Mouse (Mus musculus) T-helper 2 cell (primary cell): ENCODE data around the gene P4ha1.
"Not testable (repeated sequence)": the region's sequence is repeated elsewhere in the genome, so short reads cannot be mapped to it uniquely, and the experiment has no call there.

ENCODE experiments used
- in situ Hi-C: fragments of 300-600 bp; cut with MboI, MseI; formaldehyde crosslinking; loops from one replicate; pipeline ENCODE4 v1.15.1; 2025; ENCODE audit warnings: high pct_unique_total_duplicates

P4ha1 gene

GRCm38 (mm10) chr10:59365804-59366589 is 42.9 kb downstream of the P4ha1 start:
- in situ Hi-C loops = loop anchor here (25.0 kb wide), 1 partner anchor 854 kb away; no protein-coding TSS in a partner anchor

- in situ Hi-C loops = loop anchor here (25.0 kb wide), 1 partner anchor 854 kb away; no protein-coding TSS in a partner anchor
Observed at GRCm38 (mm10) chr10:59366746-59367145, 43.6 kb downstream of the P4ha1 start.

- in situ Hi-C loops = loop anchor here (25.0 kb wide), 1 partner anchor 855 kb away; no protein-coding TSS in a partner anchor
Observed at GRCm38 (mm10) chr10:59367206-59367605, 44.1 kb downstream of the P4ha1 start.

DNA sequence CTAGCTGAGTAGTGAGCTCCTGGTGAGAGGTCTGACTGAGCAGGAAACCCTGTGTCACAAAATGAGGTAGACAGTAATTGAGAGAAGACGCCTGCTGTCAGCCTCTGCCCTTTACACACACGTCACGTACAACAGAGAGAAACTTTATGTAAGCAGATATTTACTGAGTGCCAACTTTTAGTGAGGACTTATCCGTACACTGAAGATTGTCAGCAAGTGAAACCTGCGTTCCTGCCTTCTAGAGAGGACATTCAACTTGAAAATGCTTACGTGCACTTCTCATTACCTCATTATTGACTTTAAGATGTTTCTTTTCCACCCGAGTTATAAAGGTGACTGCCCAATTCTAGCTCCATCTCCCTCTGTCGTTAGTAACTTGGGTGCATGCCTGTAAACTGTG is 45.6 kb downstream of the P4ha1 start:
- in situ Hi-C loops = loop anchor here (25.0 kb wide), 1 partner anchor 856 kb away; no protein-coding TSS in a partner anchor

DNA sequence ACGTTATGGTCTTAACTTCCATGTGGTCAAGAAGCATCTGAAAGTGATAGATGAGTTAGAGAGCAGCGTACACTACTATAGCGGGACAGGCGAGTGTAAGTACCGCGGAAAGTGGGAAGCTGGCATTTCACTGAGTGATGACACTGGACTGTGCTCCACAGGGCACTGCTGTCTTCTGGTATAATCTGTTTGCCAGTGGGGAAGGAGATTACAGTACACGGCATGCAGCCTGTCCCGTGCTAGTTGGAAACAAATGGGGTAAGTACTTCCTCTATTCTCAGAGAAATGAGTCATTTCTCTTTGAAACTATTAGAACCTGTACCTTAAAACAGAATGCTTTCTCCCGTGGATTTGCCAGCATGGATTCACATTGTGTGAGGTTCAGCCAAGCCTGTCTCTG is 46.3 kb downstream of the P4ha1 start:
- in situ Hi-C loops = loop anchor here (25.0 kb wide), 1 partner anchor 857 kb away; no protein-coding TSS in a partner anchor

DNA sequence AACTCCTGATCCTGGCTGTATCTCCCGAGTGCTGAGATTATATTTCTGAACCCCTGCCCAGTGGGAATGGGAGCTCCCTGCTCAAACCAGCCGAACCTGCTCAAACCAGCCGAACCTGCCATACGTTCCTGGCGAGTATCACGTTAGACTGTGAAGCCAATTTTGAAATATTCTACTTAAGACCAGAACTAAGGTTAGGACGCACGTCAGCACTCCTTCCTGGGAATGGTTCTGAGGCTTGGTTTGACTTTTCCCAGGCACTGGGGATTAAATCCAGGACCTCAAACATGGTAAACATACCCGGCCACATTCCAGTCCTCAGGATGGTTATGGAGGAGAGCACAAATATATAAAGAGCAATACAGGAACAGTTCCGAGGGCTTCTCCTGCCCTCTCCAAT is 54.8 kb downstream of the P4ha1 start:
- in situ Hi-C loops = loop anchor here (10.0 kb wide), 1 partner anchor 487 kb away; no protein-coding TSS in a partner anchor

DNA sequence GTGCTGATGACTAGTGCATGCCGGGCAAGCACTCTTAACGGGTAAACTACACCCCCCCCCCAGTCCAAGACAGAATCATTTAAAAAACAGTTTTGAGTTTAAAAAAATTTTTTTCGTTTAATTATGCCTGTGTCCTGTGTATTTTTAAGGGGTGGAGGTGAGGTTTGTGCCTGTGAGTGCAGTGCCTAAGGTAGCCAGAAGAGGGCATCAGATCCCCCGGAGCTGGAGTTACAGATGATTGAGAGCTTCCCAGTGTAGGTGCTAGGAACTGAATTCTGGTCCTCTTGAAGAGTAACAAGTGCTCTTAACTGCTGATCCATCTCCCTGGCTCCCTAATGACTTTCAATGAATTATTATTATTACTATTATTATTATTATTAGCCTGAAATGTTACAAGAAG is 55.6 kb downstream of the P4ha1 start:
- in situ Hi-C loops = loop anchor here (10.0 kb wide), 1 partner anchor 486 kb away; no protein-coding TSS in a partner anchor

DNA sequence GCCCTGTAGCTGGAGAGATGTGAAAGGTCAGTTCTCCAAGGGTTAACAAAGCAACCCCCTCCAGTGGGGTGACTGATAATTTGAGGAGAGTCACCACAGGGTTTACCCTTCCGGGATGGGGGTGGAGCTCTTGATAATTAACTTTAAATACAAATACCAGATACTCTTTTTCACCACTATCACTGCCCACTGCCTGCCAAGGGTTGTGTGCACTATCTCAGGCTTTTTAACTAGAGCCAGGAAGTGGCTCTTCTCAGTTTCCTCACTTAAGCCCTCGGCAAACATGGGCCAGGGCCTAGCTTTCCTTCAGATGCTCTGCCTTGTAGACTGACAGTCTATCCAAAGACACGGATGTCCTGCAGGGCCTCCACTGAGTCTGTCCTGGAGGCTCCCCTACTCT is 56.8 kb downstream of the P4ha1 start:
- in situ Hi-C loops = loop anchor here (10.0 kb wide), 1 partner anchor 485 kb away; no protein-coding TSS in a partner anchor

GRCm38 (mm10) chr10:59380411-59380821 is 57.3 kb downstream of the P4ha1 start:
- in situ Hi-C loops = no loop called here

DNA sequence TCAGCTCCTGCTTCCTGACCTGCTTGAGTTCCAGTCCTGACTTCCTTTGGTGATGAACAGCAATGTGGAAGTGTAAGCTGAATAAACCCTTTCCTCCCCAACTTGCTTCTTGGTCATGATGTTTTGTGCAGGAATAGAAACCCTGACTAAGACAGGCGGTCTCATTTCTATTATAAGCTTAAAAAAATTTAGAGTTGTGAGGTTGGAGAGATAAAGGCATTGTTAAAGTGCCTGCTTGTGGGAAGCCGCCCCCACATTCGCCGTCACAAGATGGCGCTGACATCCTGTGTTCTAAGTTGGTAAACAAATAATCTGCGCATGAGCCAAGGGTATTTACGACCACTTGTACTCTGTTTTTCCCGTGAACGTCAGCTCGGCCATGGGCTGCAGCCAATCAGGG is 58.5 kb downstream of the P4ha1 start:
- in situ Hi-C loops = not testable (repeated sequence)

GRCm38 (mm10) chr10:59386951-59387350 is 63.9 kb downstream of the P4ha1 start:
- in situ Hi-C loops = no loop called here

DNA sequence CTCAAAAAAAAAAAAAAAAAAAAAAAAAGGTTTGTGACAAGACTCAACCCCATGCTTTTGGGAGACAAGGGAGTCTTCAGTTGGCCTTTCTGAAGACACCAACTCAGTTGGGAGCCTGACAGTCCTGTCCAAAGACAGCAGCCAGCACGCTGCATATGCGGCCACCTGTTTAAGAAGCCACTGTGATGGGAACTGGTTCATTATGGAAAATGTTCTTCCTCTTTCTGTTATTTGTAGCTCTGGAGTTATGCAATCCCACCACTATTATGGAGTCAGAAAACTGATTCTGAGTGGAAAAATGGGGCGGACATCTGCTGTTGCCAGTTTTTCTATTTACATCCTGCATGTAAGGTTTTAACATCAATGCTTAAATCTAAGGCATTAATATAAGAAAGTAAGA is 66.6 kb downstream of the P4ha1 start:
- in situ Hi-C loops = loop anchor here (10.0 kb wide), 1 partner anchor 645 kb away; no protein-coding TSS in a partner anchor

- in situ Hi-C loops = loop anchor here (10.0 kb wide), 1 partner anchor 643 kb away; no protein-coding TSS in a partner anchor
Observed at GRCm38 (mm10) chr10:59391907-59392306, 68.8 kb downstream of the P4ha1 start.

DNA sequence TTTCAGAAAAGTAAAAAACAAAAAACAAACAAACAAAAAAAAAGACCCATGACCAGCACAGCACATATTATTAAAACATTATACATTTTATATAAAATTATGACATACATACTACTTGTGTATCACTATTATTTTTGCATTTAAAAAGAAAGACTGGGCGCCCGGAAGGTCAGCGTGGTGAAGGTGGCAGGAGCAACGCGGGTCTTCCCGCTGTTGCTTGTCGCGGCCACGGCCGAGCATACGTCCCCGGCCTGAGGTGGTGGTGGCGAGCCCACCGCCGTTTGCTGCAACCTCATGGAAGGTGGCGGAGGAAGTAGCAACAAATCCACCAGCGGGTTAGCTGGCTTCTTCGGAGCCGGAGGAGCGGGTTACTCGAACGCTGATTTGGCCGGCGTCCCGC is 72.4 kb downstream of the P4ha1 start, which contains the start of gene Gm10273:
Gene Gm10273 (plus strand): TSS at position 172 of the 400 bp plus-strand sequence.
- in situ Hi-C loops = loop anchor here (10.0 kb wide), 1 partner anchor 639 kb away; no protein-coding TSS in a partner anchor

DNA sequence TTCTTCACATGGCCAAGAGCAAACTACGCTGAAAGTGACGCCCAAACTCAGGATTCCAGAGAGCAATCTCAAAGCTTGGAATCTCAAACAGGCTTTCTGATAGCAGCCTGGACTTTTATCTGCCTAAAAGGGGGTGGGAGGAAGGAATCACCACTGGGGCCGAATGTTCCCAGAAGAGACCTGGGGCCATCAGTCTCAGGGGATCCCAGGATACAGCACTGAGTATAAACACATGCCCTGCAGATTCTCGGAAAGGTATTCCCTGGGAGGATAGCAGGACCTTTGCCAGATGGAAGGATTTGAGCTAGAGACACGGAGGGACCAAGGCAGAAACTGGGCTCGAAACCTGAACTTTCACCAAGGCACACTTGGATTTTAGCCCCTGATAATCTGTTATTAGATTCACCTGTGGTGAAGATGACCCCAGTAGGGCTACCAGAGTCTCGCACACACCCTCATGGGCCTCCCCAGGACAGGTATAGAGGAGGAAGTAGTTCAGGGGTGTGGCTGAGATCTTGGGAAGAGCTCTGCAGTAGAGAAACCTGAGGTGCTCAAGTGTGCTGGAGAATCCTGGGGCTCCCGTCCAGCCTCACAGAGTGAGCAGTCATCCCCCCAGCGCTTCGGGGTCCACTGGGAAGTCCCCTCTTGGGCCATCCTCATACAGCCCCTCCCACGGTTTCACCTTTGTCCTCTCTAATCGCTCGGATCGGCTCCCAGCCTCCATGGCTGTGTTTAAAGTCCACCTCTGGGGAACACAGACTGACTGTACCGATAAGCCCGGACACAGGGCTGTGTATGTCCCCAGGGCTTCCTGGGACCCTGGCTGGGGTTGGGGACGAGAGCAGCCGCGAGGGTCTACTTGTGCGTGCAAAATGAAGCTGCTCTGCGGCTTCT is 80.0 kb downstream of the P4ha1 start, which contains the start of gene Pla2g12b:
Gene Pla2g12b (plus strand): TSS at position 762 of the 894 bp plus-strand sequence.
- in situ Hi-C loops = no loop called here

DNA sequence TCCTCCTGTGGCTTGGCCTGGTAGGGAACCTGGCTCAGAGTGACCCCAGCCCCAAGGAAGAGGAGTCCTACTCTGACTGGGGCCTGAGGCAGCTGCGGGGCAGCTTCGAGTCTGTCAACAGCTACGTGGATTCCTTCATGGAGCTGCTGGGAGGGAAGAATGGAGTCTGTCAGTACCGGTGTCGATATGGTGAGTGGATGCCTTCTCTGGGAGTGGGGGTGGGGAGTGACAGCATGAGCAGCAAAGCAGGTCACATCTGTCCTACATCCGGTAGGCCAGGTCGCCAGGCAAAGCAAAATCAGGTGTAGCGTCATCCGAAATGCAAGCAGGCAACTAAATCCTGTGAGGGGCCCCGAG is 80.7 kb downstream of the P4ha1 start:
- in situ Hi-C loops = no loop called here

- in situ Hi-C loops = no loop called here
Observed at GRCm38 (mm10) chr10:59408499-59408898, 85.4 kb downstream of the P4ha1 start.

DNA sequence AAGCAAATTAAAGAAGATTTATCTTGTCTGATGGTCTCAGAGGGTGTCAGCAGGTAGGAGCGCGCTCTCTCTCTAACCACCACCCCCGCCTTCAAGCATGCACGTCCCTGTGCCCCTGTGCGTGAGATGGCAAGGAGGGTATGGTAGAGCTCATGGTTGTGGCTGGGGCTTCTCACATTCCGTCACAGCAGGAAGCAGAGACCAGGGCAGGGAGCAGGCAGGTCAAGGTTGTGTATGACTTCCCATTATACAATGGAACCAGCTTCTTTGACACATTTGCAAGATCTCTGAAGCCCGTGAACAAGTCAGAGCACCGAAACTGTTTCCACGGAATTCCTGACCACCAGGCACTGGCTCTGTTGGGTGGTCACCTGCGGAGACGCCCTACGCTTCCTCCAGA is 87.2 kb downstream of the P4ha1 start:
- in situ Hi-C loops = no loop called here

GRCm38 (mm10) chr10:59413711-59414110 is 90.6 kb downstream of the P4ha1 start:
- in situ Hi-C loops = no loop called here

- in situ Hi-C loops = no loop called here
Observed at GRCm38 (mm10) chr10:59416623-59417022, 93.5 kb downstream of the P4ha1 start.

GRCm38 (mm10) chr10:59419516-59419915 is 96.4 kb downstream of the P4ha1 start:
- in situ Hi-C loops = no loop called here
